Mouse (Mus musculus) spleen, postnatal 0 days (tissue): ENCODE measurements around the gene Ank2. TPM values are rescaled to one million over a fixed set of nuclear protein-coding genes. Genes with fewer than 3 reads are reported as not detected.

Source experiments
- microRNA counts: library from miRNA; unstranded; fragments of <30 nt; microRNA quantifications from one replicate; lab custom pipeline; 2015
- polyA plus RNA-seq: library from polyadenylated mRNA; unstranded; fragments of >200 nt; fragmentation: Nextera tagmentation; extraction: Ambion mirVana; gene quantifications from 2 replicates; pipeline ENCODE4 v1.2.1, GENCODE M21; 2015

Gene Ank2
- polyA plus RNA-seq: 8.2 and 9.0 TPM in 2 replicates

GRCm38 (mm10) chr3:127498742-127499400 is at the start of gene Ank2:
Ank2 (minus strand) TSS chr3:127499350.

MicroRNAs within 50 kb of the gene (microRNA counts, 519-probe panel; counts per million panel counts)
- 88.3 counts per million for microRNA mmu-miR-302a (lab: Ali Mortazavi, UCI)
- microRNA mmu-miR-302b (lab: Ali Mortazavi, UCI): 88.3 counts per million
- 88.3 counts per million for microRNA mmu-miR-302c (lab: Ali Mortazavi, UCI)
- microRNA mmu-miR-302d (lab: Ali Mortazavi, UCI): 88.3 counts per million
- 88.3 counts per million for microRNA mmu-miR-367 (lab: Ali Mortazavi, UCI)

Other genes starting within 250 kb of the Ank2 start
- 52.0 and 53.5 TPM in 2 replicates for gene Larp7, start 54.0 kb upstream of the Ank2 start, polyA plus RNA-seq
- gene Zgrf1, start 54.1 kb upstream of the Ank2 start, polyA plus RNA-seq: 6.3 and 6.9 TPM in 2 replicates
- not detected in 2 replicates for gene Neurog2, start 133.8 kb upstream of the Ank2 start, polyA plus RNA-seq